Mouse (Mus musculus): ENCODE data around the gene Arhgap15. TPM values are rescaled to one million over a fixed set of nuclear protein-coding genes. Genes with fewer than 3 reads are reported as not detected.

The Arhgap15 gene
- total RNA-seq, 1 experiment = not detected

DNA sequence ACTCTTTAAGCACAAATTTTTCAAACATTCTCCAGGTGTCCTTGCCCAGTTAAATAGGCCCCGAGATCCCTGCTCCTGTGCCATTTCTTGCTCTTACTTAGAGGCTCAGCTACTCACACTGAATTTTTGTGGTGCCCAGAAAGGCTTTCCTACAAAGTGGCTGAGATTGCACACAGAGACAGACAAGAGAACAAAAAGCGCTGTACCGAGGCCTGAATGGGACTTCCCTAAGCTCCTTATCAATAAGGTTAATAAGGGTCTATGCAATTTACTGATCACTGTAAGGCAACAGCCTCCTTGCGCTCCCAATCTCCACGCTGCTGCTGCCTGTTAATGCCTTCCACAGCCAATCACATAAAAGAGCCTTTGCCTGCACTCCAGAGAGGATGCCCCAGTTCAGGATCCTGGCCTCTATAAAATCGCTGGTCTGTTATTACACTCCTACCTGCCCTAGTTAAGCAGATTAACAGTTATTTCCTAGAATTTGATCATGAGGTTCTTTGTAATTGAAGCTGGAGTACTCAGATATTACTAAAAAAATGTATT is 646.4 kb downstream of the Arhgap15 start:
- Histone ChIP-seq H3K4me3 (ENCODE audit: insufficient read depth in 1 of 2, low read depth in 1 of 2, low read length in 2 of 2, poor library complexity in 1 of 2, severe bottlenecking in 1 of 2) (no peak overlapping the region), H3K9me3 (ENCODE audit: control insufficient read depth, insufficient read depth, low read depth, low read length) (no peaks in the 10 kb centered on the region), H3K27ac (ENCODE audit: insufficient read depth, low read depth, low read length, poor library complexity, severe bottlenecking) (no peak overlapping the region), H3K4me1 (ENCODE audit: control insufficient read depth in 2 of 2, insufficient read depth in 2 of 2, low read length in 2 of 2, poor library complexity in 1 of 2) (no peaks in the 10 kb centered on the region), H3K9ac (ENCODE audit: insufficient read depth, low read depth, low read length, poor library complexity, severe bottlenecking) (no peak overlapping the region), H3K36me3 (ENCODE audit: control insufficient read depth, insufficient read depth, low read length, poor library complexity, severe bottlenecking) (no peaks in the 10 kb centered on the region)
- in situ Hi-C loops (cut with MboI; ENCODE audit: low sequenced_read_pairs in 2 of 2, unreplicated experiment in 2 of 2) = no loop called here
- no peak for TF ChIP-seq HCFC1 (IDR thresholded peaks at IDR 0.05; ENCODE audit: borderline replicate concordance, insufficient read depth, low read length)
- no peak for TF ChIP-seq MAFK (IDR thresholded peaks at IDR 0.05; ENCODE audit: insufficient read depth, low read depth, low read length)
- no peak for DNase-seq (ENCODE audit: low read depth, low spot score)

DNA sequence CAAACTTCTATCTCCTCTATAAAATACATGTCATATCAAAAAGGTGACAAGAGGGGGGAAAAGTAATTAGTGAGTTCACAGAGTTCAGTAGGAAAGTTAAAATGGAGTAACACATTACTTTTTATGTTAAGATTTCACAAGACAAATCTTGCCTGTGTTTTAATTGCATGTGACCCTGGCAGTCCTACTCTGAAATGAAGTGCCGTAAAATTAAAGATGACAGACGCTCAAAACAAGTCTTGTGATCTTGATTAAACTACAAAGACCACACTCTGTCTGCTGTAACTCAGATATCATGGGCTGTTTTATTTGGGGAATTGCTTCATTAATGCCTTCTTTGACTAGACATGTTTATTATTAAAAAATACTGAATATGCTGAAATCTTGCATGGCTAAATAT is 647.0 kb downstream of the Arhgap15 start:
- no peaks in the 10 kb centered on the region for H3K9me3 ChIP-seq (ENCODE audit: control insufficient read depth, insufficient read depth, low read depth, low read length)

DNA sequence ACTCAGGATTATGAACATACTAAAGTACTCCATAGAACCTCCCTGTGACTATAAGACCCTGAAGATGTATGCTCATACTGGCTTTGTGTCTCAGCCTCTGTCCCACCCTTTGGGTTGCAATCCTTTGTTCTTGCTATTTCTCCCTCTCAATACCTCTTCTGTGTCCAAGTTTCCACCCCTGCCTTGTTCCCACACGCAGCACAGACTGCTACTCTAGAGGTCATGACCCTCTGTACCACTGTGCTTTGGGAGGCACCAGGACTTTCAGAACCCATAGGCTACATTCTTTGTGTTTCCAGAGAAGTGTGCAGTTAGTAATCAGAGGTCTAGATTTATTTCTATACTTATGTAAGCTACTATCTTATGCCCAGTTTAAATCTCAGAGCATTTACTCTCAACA is 648.6 kb downstream of the Arhgap15 start:
- H3K4me1 ChIP-seq (ENCODE audit: control insufficient read depth in 2 of 2, insufficient read depth in 2 of 2, low read length in 2 of 2, poor library complexity in 1 of 2) = no peaks in the 10 kb centered on the region
- no peak for DNase-seq (ENCODE audit: low read depth, low spot score)
- TF ChIP-seq HCFC1 (IDR thresholded peaks at IDR 0.05; ENCODE audit: borderline replicate concordance, insufficient read depth, low read length) (no peak), ZNF384 (IDR thresholded peaks at IDR 0.05; ENCODE audit: low read depth, low read length) (no peak), ZC3H11A (IDR thresholded peaks at IDR 0.05; ENCODE audit: borderline replicate concordance, low read depth, low read length) (no peak), MAFK (IDR thresholded peaks at IDR 0.05; ENCODE audit: insufficient read depth, low read depth, low read length) (no peak), CHD2 (IDR thresholded peaks at IDR 0.05; ENCODE audit: low read depth, low read length) (no peak)
- no peaks in the 10 kb centered on the region for H3K36me3 ChIP-seq (ENCODE audit: control insufficient read depth, insufficient read depth, low read length, poor library complexity, severe bottlenecking)
- in situ Hi-C loops (cut with MboI; ENCODE audit: low sequenced_read_pairs in 2 of 2, unreplicated experiment in 2 of 2) = no loop called here
- H3K9ac ChIP-seq (ENCODE audit: insufficient read depth, low read depth, low read length, poor library complexity, severe bottlenecking) = no peak overlapping the region
- H3K27ac ChIP-seq (ENCODE audit: insufficient read depth, low read depth, low read length, poor library complexity, severe bottlenecking) = no peak overlapping the region
- no peaks in the 10 kb centered on the region for H3K9me3 ChIP-seq (ENCODE audit: control insufficient read depth, insufficient read depth, low read depth, low read length)
- no peak overlapping the region for H3K4me3 ChIP-seq (ENCODE audit: insufficient read depth in 1 of 2, low read depth in 1 of 2, low read length in 2 of 2, poor library complexity in 1 of 2, severe bottlenecking in 1 of 2)

More for the DNA sequence above, 647.0 kb downstream of the Arhgap15 start:
- Histone ChIP-seq H3K36me3 (ENCODE audit: control insufficient read depth, insufficient read depth, low read length, poor library complexity, severe bottlenecking) (no peaks in the 10 kb centered on the region), H3K9ac (ENCODE audit: insufficient read depth, low read depth, low read length, poor library complexity, severe bottlenecking) (no peak overlapping the region), H3K4me3 (ENCODE audit: insufficient read depth in 1 of 2, low read depth in 1 of 2, low read length in 2 of 2, poor library complexity in 1 of 2, severe bottlenecking in 1 of 2) (no peak overlapping the region), H3K27ac (ENCODE audit: insufficient read depth, low read depth, low read length, poor library complexity, severe bottlenecking) (no peak overlapping the region), H3K4me1 (ENCODE audit: control insufficient read depth in 2 of 2, insufficient read depth in 2 of 2, low read length in 2 of 2, poor library complexity in 1 of 2) (no peaks in the 10 kb centered on the region)
- in situ Hi-C loops (cut with MboI; ENCODE audit: low sequenced_read_pairs in 2 of 2, unreplicated experiment in 2 of 2) = no loop called here
- TF ChIP-seq CHD2 (IDR thresholded peaks at IDR 0.05; ENCODE audit: low read depth, low read length) (no peak), MAFK (IDR thresholded peaks at IDR 0.05; ENCODE audit: insufficient read depth, low read depth, low read length) (no peak), HCFC1 (IDR thresholded peaks at IDR 0.05; ENCODE audit: borderline replicate concordance, insufficient read depth, low read length) (no peak), ZNF384 (IDR thresholded peaks at IDR 0.05; ENCODE audit: low read depth, low read length) (no peak)
- no peak for DNase-seq (ENCODE audit: low read depth, low spot score)

DNA sequence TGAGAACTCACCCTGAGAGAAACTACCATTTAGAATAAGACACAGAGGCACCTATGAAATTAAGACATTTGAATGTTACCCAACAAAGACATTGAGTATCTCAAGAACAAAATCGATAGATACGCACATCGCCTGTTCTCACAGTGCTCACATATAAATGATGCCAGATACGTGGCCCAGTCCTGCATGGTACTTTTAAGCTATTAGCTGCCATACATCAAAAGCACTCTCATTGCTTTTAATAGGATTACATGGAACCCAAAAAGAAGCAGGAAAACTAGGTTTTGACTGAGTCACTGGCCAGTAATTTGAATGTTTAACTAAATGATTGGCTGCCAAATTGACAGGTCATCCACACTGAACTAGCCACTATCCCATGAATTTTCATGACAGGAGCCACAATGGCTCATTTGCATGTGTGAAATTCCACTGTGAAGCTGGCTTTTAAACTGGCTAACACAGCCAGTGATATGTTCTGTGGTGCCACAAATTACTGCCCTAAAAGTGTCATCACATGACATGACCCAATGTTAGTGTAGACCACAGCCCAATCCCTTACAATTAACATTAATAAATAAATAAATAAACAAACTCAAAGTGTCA is 649.2 kb downstream of the Arhgap15 start:
- no peak for DNase-seq (ENCODE audit: low read depth, low spot score)
- Histone ChIP-seq H3K9ac (ENCODE audit: insufficient read depth, low read depth, low read length, poor library complexity, severe bottlenecking) (no peak overlapping the region), H3K27ac (ENCODE audit: insufficient read depth, low read depth, low read length, poor library complexity, severe bottlenecking) (no peak overlapping the region), H3K4me1 (ENCODE audit: control insufficient read depth in 2 of 2, insufficient read depth in 2 of 2, low read length in 2 of 2, poor library complexity in 1 of 2) (no peaks in the 10 kb centered on the region), H3K36me3 (ENCODE audit: control insufficient read depth, insufficient read depth, low read length, poor library complexity, severe bottlenecking) (no peaks in the 10 kb centered on the region), H3K9me3 (ENCODE audit: control insufficient read depth, insufficient read depth, low read depth, low read length) (no peaks in the 10 kb centered on the region), H3K4me3 (ENCODE audit: insufficient read depth in 1 of 2, low read depth in 1 of 2, low read length in 2 of 2, poor library complexity in 1 of 2, severe bottlenecking in 1 of 2) (no peak overlapping the region)
- TF ChIP-seq ZNF384 (IDR thresholded peaks at IDR 0.05; ENCODE audit: low read depth, low read length) (no peak), HCFC1 (IDR thresholded peaks at IDR 0.05; ENCODE audit: borderline replicate concordance, insufficient read depth, low read length) (no peak), ZC3H11A (IDR thresholded peaks at IDR 0.05; ENCODE audit: borderline replicate concordance, low read depth, low read length) (no peak), MAFK (IDR thresholded peaks at IDR 0.05; ENCODE audit: insufficient read depth, low read depth, low read length) (no peak), CHD2 (IDR thresholded peaks at IDR 0.05; ENCODE audit: low read depth, low read length) (no peak)
- in situ Hi-C loops (cut with MboI; ENCODE audit: low sequenced_read_pairs in 2 of 2, unreplicated experiment in 2 of 2) = no loop called here
